Mouse (Mus musculus): ENCODE measurements around the gene Acad10. TPM values are rescaled to one million over a fixed set of nuclear protein-coding genes. Genes with fewer than 3 reads are reported as not detected.
"Not testable (repeated sequence)": the region's sequence is repeated elsewhere in the genome, so short reads cannot be mapped to it uniquely, and the experiment has no call there.

Gene Acad10
- polyA plus RNA-seq, 1 experiment: 23.2 TPM

DNA sequence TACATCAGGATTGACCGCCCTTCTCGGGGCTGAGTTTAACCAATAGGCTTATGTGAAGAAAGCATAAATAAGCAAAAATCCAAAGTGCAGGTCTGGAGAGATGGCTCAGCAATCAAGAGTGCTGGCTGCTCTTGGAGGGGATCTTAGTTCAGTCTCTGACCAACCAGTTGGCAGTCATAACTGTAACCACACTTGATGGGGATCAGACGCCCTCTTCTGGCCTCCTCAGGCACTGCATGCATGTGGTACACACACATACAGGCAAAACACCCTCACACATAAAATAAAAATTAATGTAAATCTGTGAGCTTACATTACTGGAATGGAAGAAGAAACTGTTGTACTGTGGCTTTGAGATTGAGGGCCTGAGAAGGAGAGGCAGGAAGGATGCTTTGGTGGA, 10.1 kb upstream of the Acad10 start:
- Histone ChIP-seq H3K4me1 (ENCODE audit: control insufficient read depth, insufficient read depth, insufficient read length, low read length) (peaks cover 5% of the 10 kb centered on the region; the same call in 1 of the 2 replicates), H3K4me3 (ENCODE audit: insufficient read depth, low read depth, low read length) (no peak overlapping the region), H3K27ac (replicated peaks; ENCODE audit: low read depth, low read length) (no peak overlapping the region)

DNA sequence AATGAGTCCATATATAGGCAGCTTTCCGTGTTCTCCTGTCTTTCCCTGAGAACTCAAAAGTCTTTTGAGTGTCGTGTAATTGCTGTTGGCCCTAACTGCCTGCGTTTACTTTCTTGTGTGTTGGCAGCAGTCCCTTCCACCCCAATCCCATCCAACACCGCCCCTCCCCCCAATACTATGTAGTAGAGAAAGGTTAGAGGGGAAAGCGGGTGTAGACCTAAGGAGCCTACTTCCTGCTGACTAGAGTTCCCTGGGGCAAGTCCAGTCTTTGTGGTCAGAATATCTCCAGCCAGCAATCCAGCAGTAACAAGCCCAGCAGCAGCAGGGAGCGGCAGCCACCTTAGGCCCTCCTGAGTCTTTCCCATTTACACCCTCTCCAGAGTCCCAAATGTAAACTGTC, 8.1 kb upstream of the Acad10 start:
- Histone ChIP-seq H3K4me1 (ENCODE audit: control insufficient read depth, insufficient read depth, insufficient read length, low read length) (peaks cover 5% of the 10 kb centered on the region; the same call in 1 of the 2 replicates), H3K4me3 (ENCODE audit: insufficient read depth, low read depth, low read length) (no peak overlapping the region), H3K27ac (replicated peaks; ENCODE audit: low read depth, low read length) (no peak overlapping the region)

DNA sequence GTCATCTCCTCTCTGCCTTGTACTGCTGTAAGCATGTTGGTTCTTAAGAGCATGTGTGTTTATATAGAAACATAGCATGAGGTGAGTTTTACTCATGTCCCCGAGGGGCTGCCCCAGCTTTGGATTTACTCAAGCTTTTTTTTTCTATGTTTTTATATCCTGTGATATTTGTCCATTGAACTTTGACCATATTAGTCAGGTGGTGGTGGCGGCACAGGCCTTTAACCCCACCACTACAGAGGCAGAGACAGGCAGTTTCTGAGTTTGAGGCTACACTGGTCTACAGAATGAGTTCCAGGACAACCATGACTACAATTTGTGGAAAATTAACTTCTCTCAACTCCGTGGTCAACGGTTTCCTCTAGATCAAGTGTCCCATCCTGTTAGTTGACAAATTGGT, 6.8 kb upstream of the Acad10 start:
- Histone ChIP-seq H3K27ac (replicated peaks; ENCODE audit: low read depth, low read length) (peak overlapping the region; percentile 51; the same call in 1 of the 2 replicates), H3K4me3 (ENCODE audit: insufficient read depth, low read depth, low read length) (no peak overlapping the region), H3K4me1 (ENCODE audit: control insufficient read depth, insufficient read depth, insufficient read length, low read length) (peaks cover 7% of the 10 kb centered on the region; the same call in 1 of the 2 replicates)

DNA sequence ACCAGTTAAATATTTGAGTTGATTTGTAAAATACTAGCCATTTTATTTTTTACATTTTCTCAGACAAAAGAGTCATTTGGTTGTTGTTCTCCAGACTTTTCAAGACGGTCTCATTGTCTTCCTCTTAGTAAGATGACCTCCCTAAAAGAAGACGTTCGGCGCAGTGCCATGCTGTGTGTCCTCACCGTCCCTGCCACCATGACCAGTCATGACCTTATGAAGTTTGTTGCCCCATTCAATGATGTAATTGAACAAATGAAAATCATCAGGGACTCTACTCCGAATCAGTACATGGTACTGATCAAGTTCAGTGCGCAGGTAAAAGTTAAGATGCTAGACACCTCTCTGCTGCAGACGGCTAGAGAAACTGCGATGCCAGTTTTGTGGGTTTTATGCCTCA, 4.7 kb upstream of the Acad10 start:
- Histone ChIP-seq H3K4me1 (ENCODE audit: control insufficient read depth, insufficient read depth, insufficient read length, low read length) (peaks cover 16% of the 10 kb centered on the region; the same call in 1 of the 2 replicates), H3K27ac (replicated peaks; ENCODE audit: low read depth, low read length) (no peak overlapping the region), H3K4me3 (ENCODE audit: insufficient read depth, low read depth, low read length) (no peak overlapping the region)

DNA sequence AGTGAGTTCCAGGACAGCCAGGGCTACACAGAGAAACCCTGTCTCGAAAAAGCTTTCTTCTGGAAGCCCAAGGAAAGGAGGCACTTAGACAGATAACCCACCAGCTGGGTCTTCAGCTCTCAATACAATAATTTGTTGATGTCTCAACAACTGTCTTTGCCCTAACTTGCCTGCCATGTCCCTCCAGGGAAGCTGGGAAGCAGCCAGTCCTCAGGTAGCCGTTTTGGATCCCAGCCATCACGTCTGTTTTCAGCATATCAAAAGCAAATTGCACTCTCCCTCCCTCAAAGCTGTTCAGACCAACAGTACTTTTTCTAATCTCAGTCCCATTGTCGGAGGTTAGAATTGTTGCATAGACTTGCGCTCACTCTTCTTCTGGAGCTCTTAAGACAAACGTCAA, 3.8 kb upstream of the Acad10 start:
- H3K4me1 ChIP-seq (ENCODE audit: control insufficient read depth, insufficient read depth, insufficient read length, low read length): peaks cover 16% of the 10 kb centered on the region; the same call in 1 of the 2 replicates
- no peak overlapping the region for H3K4me3 ChIP-seq (ENCODE audit: insufficient read depth, low read depth, low read length)
- no peak overlapping the region for H3K27ac ChIP-seq (replicated peaks; ENCODE audit: low read depth, low read length)

DNA sequence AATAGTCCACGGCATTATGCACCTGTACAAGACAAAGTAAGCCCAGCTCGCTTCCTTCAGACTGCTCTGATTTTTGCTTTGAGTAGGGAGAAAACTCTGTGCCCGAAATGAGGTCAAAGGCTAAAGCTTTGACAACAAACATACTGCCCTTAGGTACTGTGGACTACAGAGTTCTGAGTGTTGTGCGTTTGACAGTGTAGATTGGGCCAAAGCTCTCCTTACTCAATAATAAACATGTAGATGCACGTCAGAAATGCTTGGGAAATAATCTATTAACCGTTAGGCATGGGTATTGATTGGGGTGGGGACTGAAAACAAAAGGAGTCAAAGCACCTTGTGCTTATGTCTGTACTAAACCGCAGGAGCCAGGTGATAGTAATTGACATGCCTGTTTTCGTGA, 3.1 kb upstream of the Acad10 start:
- H3K4me1 ChIP-seq (ENCODE audit: control insufficient read depth, insufficient read depth, insufficient read length, low read length): peaks cover 13% of the 10 kb centered on the region; the same call in 1 of the 2 replicates

DNA sequence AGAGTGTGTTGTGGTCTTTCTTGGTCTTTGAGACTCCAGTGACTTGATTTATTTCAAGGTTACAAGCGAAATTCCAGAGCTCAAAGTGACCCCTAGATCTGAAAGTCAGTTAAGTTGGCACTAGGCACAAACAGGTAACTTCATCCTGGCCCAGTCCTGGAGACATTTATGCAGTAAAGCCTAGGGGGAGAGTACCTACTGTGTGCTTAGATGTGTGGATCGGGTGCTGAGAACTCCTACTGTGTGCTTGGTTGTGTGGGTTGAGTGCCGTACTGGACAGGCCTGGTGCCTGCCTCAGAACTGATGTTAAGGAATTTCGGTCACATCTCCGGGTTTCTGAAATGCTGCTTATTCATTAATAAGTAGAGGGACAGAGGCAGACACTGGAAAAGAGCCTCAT, 1.2 kb upstream of the Acad10 start:
- Histone ChIP-seq H3K4me1 (ENCODE audit: control insufficient read depth, insufficient read depth, insufficient read length, low read length) (peaks cover 11% of the 10 kb centered on the region; the same call in 1 of the 2 replicates), H3K27ac (replicated peaks; ENCODE audit: low read depth, low read length) (peak overlapping the region; percentile 11; the same call in 1 of the 2 replicates), H3K4me3 (ENCODE audit: insufficient read depth, low read depth, low read length) (peak overlapping the region; percentile 90)

More for the DNA sequence above, 3.1 kb upstream of the Acad10 start:
- Histone ChIP-seq H3K4me3 (ENCODE audit: insufficient read depth, low read depth, low read length) (no peak overlapping the region; the same call in 1 of the 2 replicates), H3K27ac (replicated peaks; ENCODE audit: low read depth, low read length) (no peak overlapping the region)

DNA sequence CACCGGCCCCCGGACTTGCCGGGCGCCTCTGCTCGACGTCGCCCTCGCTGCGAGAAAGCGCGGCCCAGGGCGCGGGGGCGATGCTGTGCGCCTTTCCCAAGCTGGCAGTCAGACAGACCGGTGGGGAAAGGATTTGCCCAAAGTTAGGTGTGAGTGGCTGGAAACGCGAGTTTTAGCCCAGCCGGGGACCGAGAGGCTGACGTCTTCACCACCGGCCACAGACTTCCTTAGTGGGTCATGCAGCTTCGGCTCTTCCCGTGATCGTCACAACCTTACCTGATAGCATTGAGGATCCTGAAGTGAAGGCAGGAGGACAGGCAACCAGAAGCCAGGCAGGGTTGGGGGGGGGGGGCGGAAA, 562 bp upstream of the Acad10 start:
- peak overlapping the region; percentile 90 for H3K4me3 ChIP-seq (ENCODE audit: insufficient read depth, low read depth, low read length)
- peaks cover 11% of the 10 kb centered on the region; the same call in 1 of the 2 replicates for H3K4me1 ChIP-seq (ENCODE audit: control insufficient read depth, insufficient read depth, insufficient read length, low read length)
- H3K27ac ChIP-seq (replicated peaks; ENCODE audit: low read depth, low read length): peak overlapping the region; percentile 62

DNA sequence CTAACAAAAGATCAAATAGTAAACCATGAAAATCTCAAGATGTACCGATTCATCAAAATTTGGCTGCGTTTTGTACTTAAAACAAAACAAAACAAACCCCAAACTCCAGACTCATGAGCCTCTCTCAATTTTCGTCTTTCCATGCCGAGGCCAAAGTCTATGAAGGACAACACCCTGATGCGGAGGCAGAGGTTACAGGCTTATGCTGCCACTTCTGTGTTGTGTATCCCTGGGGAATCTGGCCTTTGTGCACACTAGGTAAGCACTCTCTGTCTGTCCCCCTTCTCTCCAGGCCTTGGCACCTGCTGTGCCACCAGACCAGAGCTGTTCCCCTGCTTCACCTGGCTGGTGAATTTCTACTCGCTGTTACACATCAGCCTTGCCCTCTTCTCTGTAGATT, 2.7 kb downstream of the Acad10 start:
- H3K27ac ChIP-seq (replicated peaks; ENCODE audit: low read depth, low read length); H3K4me3 ChIP-seq (ENCODE audit: insufficient read depth, low read depth, low read length): not testable (repeated sequence)
- peaks cover 11% of the 10 kb centered on the region; the same call in 1 of the 2 replicates for H3K4me1 ChIP-seq (ENCODE audit: control insufficient read depth, insufficient read depth, insufficient read length, low read length)

DNA sequence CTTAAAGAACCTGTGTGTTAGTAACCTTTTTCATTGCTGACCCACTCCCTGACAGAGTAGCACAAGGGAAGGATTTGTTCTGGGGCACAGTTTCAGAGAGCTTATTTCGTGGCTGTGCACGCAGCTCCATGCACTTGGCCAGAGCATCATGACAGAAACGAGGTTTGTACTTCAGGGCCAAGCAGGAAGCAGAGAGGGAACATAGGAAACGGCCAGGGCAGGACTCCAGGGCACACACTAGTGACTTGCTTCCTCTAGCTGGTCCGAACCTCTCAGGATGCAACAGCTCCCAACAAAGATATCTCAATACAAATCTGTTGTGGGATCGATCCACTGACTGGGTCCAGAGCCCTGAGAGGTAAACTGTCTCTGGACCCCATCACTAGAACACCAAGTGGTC, 3.4 kb downstream of the Acad10 start:
- H3K27ac ChIP-seq (replicated peaks; ENCODE audit: low read depth, low read length); H3K4me3 ChIP-seq (ENCODE audit: insufficient read depth, low read depth, low read length): not testable (repeated sequence)

DNA sequence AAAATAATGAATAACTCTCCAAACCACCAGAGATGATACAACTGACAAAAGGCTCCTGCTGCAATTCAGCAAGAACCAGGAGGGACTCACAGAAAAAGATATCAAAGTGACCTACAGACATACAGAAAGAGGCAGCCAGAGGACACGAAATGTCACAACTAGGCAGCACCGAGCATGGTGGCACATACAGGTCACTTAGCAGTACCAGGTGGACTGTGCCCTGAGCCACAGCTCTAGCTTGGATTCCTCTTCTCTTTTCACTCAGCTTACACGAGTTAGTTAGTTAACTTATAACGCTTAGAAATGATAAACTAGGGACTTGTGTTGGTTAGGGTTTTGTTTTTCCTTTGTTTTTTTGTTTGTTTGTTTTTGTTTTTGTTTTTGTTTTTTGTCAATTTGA, 5.8 kb downstream of the Acad10 start:
- H3K4me3 ChIP-seq (ENCODE audit: insufficient read depth, low read depth, low read length): no peak overlapping the region
- no peak overlapping the region for H3K27ac ChIP-seq (replicated peaks; ENCODE audit: low read depth, low read length)
- no peaks in the 10 kb centered on the region for H3K4me1 ChIP-seq (ENCODE audit: control insufficient read depth, insufficient read depth, insufficient read length, low read length)

More for the DNA sequence above, 3.4 kb downstream of the Acad10 start:
- H3K4me1 ChIP-seq (ENCODE audit: control insufficient read depth, insufficient read depth, insufficient read length, low read length): not testable (repeated sequence)

DNA sequence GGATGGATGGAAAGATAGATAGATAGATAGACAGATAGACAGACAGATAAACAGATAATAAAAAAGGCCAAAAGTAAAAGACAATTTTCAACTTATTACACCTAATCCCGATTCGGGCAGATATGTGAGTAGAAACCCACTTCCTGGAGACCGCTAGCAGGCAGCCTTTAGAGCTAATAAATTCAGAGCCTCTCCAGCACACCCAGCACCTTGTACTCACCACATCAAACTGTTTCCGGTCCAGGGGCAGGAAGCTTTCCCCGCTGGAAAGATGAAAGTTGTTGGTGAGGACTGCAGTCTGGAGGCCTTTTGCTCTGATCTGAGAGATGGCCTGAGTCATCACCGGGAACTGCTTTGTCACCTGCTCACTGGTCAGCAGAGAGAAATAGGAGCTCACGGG, 11.2 kb downstream of the Acad10 start:
- Histone ChIP-seq H3K4me3 (ENCODE audit: insufficient read depth, low read depth, low read length) (no peak overlapping the region), H3K4me1 (ENCODE audit: control insufficient read depth, insufficient read depth, insufficient read length, low read length) (no peaks in the 10 kb centered on the region), H3K27ac (replicated peaks; ENCODE audit: low read depth, low read length) (no peak overlapping the region)

DNA sequence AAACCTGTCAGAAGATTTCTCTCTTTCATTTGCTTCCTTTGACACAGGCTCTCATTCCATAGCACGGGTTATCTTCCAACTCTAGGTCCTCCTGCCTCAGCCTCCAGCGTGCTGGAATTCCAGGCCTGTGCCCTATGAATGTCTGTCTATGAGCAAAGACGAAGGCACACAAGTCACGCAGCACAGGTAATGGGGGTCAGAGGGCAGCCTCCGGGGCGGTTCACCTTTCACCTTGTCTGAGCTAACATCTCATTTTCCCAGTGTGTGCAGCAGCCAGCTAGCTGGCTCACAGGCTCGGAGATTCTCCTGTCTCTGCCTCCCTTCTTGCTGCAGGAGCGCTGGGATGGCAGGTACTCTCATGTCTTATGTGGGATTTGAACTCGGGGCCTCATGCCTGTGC, 20.7 kb downstream of the Acad10 start:
- Histone ChIP-seq H3K4me1 (ENCODE audit: control insufficient read depth, insufficient read depth, insufficient read length, low read length) (no peaks in the 10 kb centered on the region), H3K4me3 (ENCODE audit: insufficient read depth, low read depth, low read length) (no peak overlapping the region), H3K27ac (replicated peaks; ENCODE audit: low read depth, low read length) (no peak overlapping the region)

DNA sequence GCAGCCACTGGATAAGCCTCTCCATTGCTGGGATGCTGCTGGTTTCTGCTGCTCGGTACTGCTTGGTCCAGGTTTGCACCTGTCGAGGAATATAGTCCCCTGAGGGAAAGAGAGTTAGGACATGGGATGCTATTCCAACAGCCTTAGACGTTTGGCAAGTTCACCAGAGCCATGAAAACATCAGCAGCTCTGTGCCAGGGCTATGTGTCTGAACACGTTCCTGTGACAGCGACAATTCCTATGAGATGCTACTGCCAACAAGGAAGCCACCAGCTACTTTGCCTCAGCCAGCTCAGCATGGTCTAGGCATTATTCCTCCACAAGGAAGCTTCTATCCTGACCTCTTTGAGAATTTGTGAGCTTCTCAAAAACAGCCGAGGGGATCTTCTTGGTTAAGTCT, 23.0 kb downstream of the Acad10 start:
- no peak overlapping the region for H3K4me3 ChIP-seq (ENCODE audit: insufficient read depth, low read depth, low read length)
- no peaks in the 10 kb centered on the region for H3K4me1 ChIP-seq (ENCODE audit: control insufficient read depth, insufficient read depth, insufficient read length, low read length)
- no peak overlapping the region for H3K27ac ChIP-seq (replicated peaks; ENCODE audit: low read depth, low read length)

DNA sequence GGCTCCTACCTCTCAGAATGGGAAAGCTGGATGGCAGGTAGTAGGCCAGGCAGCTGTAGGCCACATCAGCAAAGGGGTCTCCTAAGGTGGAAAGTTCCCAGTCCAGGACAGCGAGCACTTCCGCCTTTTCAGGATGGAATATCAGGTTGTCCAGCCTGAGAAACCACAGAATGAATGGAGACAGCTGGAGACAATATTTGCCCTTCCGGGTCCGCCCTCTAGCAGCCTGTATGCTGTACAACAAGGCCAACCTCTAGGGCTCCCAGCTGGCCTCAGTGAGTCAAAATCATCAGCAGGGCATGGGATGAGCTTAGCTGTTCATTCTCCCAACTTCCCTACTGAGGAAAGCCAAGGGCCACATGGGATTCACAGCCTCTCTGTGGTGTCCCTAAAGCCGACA, 25.6 kb downstream of the Acad10 start:
- no peaks in the 10 kb centered on the region for H3K4me1 ChIP-seq (ENCODE audit: control insufficient read depth, insufficient read depth, insufficient read length, low read length)
- H3K27ac ChIP-seq (replicated peaks; ENCODE audit: low read depth, low read length): no peak overlapping the region
- H3K4me3 ChIP-seq (ENCODE audit: insufficient read depth, low read depth, low read length): no peak overlapping the region

DNA sequence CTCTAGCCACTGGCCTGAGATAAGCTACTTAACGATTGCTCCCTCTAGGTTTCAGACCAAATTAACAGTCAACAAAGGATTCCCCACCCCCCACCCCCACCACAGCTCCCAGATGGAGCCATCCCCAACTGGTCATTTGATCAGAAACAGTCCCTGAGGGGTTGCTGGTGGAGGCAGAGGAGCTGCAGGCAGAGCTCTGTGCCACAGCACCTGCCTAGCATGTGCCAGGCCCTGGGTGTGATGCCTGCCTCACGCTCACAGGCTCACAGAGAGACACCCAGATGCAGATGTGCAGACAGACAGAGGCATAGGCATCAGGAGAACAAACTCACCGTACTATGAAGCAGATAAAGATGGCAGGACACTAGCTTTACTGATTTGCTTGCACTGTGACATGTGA, 27.5 kb downstream of the Acad10 start:
- Histone ChIP-seq H3K4me1 (ENCODE audit: control insufficient read depth, insufficient read depth, insufficient read length, low read length) (no peaks in the 10 kb centered on the region), H3K4me3 (ENCODE audit: insufficient read depth, low read depth, low read length) (no peak overlapping the region), H3K27ac (replicated peaks; ENCODE audit: low read depth, low read length) (no peak overlapping the region)

Measured in brown adipose tissue, adult 24 weeks (tissue).